Mouse (Mus musculus) cortical plate, adult 2 months (tissue): ENCODE data around the gene Usp7. TPM values are rescaled to one million over a fixed set of nuclear protein-coding genes. Genes with fewer than 3 reads are reported as not detected.
A peak's percentile ranks its signal among the peaks of the same experiment; 100 is the strongest.

Source experiments
- H3K27ac ChIP-seq: fragments of 200-500 bp; 2 replicates; pipeline ENCODE4 v1.5.1; 2012; ENCODE audit warnings: low read length, control low read depth, inconsistent platforms; ENCODE audit not compliant: insufficient read depth
- H3K4me1 ChIP-seq: fragments of 200-500 bp; 2 replicates; pipeline ENCODE4 v1.6.1; 2011; ENCODE audit warnings: low read length; ENCODE audit not compliant: control insufficient read depth, insufficient read depth
- H3K4me3 ChIP-seq: fragments of 200-500 bp; 2 replicates; pipeline ENCODE4 v1.5.1; 2011; ENCODE audit warnings: mild to moderate bottlenecking, low read length, control low read depth; ENCODE audit not compliant: insufficient read depth
- CTCF ChIP-seq: fragments of 200-500 bp; IDR thresholded peaks from 2 replicates; pipeline ENCODE4 v1.5.1; 2011; ENCODE audit warnings: mild to moderate bottlenecking, control low read depth, low read length; ENCODE audit not compliant: insufficient read depth; ENCODE audit errors: extremely low read depth
- POLR2A ChIP-seq: fragments of 200-500 bp; IDR thresholded peaks from 2 replicates; pipeline ENCODE4 v1.6.1; 2011; ENCODE audit warnings: mild to moderate bottlenecking, low read length, control low read depth; ENCODE audit not compliant: insufficient read depth; ENCODE audit errors: extremely low read depth
- polyA plus RNA-seq: library from polyadenylated mRNA; depleted of rRNA; stranded (reverse); fragments of >200 nt; gene quantifications from 2 replicates; pipeline ENCODE4 v1.2.3, GENCODE M21; 2012; rRNA removed

Usp7 gene
- 96.0 and 107 TPM in 2 replicates for polyA plus RNA-seq

DNA sequence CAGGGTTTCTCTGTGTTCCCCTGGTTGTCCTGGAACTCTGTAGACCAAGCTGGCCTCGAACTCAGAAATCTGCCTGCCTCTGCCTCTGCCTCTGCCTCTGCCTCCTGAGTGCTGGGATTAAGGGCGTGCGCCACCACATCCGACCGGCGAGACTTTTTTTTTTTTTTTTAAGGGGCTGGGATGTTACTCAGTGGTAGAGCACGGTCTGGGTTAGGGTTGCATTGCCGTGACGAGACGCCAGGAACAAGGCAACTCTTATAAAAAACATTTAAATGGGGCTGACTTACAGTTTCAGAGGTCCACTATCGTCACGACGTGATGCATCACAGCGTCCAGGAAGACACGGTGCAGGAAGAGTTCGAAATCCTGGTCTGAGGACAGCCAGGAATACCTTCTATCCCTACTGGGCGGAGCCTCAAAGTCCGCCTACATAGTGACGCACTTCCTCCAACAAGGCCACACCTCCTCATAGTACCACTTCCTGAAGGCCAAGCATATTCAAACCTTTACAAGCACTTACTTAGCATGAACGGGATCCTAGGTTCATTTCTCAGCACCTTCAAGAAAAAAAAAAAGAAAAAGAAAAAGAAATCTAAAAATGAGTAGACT, at the start of gene Usp7:
TSS of gene Usp7 (minus strand) at position 360 of the 609 bp plus-strand sequence.
- no peak within 1 kb of the TSS for H3K27ac ChIP-seq

GRCm38 (mm10) chr16:8840557-8840956, 48.4 kb upstream of the Usp7 start:
- Histone ChIP-seq H3K27ac (no peak overlapping the region), H3K4me3 (no peak overlapping the region), H3K4me1 (peaks cover 4% of the 10 kb centered on the region; the same call in 1 of the 2 replicates)
- TF ChIP-seq POLR2A = no peak

More for the DNA sequence above, at the start of gene Usp7:
- H3K4me3 ChIP-seq = no peak within 1 kb of the TSS
- peaks cover 5% of the 10 kb centered on the region; the same call in 1 of the 2 replicates for H3K4me1 ChIP-seq
- TF ChIP-seq CTCF = no peak

DNA sequence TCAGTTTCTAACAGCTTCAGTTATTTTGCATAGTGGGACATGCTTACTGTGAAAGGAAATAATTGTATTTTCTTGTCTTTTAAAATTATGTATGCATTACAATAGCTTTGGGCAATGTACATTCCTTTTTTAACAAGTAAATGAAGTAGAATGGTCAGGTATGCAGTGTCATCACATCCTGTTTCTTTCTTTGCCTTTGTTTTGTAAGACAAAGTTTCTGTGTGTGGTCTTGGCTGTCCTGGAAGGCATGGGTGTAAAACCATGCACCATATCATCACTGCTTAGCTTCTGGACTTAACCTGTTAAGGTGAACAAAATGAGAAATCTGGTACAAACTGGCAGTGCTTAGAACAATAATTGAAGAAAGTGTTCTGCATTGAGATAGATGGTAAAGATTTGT, 46.8 kb upstream of the Usp7 start:
- Histone ChIP-seq H3K27ac (no peak overlapping the region), H3K4me1 (peaks cover 7% of the 10 kb centered on the region; the same call in 1 of the 2 replicates), H3K4me3 (no peak overlapping the region)
- TF ChIP-seq CTCF (no peak), POLR2A (no peak)

- H3K4me3 ChIP-seq = no peak overlapping the region
- H3K27ac ChIP-seq = no peak overlapping the region
- peaks cover 7% of the 10 kb centered on the region; the same call in 1 of the 2 replicates for H3K4me1 ChIP-seq
- TF ChIP-seq POLR2A (no peak), CTCF (no peak)
Observed at GRCm38 (mm10) chr16:8837595-8837994, 45.5 kb upstream of the Usp7 start.

GRCm38 (mm10) chr16:8836876-8837275, 44.8 kb upstream of the Usp7 start:
- no peak for TF ChIP-seq CTCF
- TF ChIP-seq POLR2A = no peak
- Histone ChIP-seq H3K4me1 (peaks cover 8% of the 10 kb centered on the region), H3K27ac (no peak overlapping the region), H3K4me3 (no peak overlapping the region)

DNA sequence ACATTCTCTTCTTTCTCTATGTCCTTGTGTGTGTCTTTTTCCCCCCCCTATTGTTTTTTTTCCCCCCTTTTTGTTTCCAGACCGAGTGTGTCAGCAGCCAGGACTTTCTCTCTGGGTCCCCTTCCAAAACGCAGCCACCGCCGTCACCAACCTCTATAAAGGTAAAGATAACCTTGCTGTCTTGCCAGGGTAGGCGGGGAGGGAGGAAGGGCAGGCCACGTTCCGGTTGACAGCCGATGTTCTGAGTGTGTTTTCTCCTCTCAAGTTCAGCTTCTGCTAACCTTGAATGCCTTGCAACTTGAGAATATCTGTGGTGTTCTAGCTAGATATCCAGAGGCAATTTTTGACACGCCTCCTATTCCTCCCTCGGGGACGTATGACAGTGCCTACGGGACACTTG, 39.1 kb upstream of the Usp7 start:
- H3K4me1 ChIP-seq = peaks cover 4% of the 10 kb centered on the region

DNA sequence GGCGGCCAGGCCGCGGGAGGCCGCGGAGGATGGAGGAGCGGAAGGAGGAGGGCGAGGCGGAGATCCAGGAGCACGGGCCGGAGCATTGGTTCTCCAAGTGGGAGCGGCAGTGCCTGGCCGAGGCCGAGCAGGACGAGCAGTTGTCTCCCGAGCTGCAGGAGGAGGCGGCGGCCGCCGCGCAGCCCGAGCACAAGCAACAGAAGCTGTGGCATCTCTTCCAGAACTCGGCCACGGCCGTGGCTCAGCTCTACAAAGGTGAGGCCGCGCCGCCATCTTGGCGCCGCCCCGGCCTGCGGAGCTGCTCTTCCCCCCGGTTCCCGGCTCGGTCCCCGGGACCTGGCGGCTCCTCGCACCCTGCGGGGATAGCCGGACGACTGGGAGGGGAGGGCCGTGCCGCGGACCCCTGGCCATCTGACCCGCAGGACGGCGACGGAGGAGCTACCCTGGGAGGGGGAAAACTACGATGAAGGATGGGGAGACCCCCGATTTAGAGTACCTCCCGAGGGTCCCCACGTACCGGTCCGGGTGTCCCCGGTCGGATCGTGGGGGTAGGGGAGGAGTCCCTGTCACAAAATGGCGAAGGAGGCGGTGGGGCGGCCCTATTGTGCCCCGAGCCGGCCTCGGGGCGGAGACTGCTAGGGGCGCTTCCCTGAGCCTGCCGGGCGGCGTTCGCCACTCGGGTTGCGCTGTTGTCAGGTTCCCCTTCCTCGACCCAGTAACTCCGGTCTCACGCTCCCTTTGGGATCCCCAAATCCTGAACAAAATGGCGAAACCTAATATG, 38.5 kb upstream of the Usp7 start:
- H3K4me3 ChIP-seq = peak overlapping the region; percentile 99
- TF ChIP-seq POLR2A = no peak
- no peak for TF ChIP-seq CTCF

More for the DNA sequence above, 39.1 kb upstream of the Usp7 start:
- Histone ChIP-seq H3K27ac (peak overlapping the region; percentile 100), H3K4me3 (peak overlapping the region; percentile 99)
- TF ChIP-seq CTCF (no peak), POLR2A (no peak)

DNA sequence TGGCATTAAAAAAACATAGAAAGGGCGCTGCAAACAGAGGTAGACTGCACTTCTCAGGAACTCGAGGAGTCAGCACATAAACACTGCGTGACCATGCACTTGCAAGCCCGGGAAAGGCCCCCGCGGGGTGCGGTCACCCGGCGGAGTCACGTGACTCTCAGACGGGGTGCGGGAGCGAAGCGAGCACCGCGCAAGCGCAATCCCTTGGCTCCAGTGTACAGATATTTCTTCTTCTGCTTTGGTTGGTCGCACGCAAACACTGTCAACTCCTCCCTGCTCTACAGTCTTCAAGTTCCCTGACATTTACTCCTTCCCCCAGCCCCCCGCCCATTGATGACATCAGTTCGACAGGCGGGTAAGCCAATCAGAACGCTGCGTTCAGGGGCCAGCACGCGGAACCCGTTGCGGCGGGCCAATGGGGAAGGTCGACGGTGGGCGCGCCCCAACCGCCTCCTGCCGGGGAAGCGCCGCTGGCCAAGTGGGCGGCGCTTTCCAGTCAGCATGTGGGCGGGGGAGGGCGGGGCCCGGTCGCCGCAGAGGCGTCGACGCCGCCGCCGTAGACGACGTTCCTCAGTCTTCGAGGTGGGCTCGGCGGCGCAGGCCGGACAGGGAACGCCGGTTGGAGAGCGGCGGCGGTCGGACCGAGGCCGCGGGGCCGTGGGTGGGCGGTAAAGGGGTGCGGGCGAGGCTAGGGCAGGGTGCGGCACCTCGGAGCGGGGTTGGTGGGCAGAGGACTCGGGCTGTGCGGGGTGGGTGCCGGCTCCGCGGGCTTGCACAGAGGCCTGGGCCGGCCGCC, 37.7 kb upstream of the Usp7 start, which contains the start of gene 1810013L24Rik:
TSS of gene 1810013L24Rik (plus strand) at position 537 of the 796 bp plus-strand sequence.
- TF ChIP-seq POLR2A = peak; percentile 87
- no peak for TF ChIP-seq CTCF
- H3K4me3 ChIP-seq = peak within 1 kb of the TSS; percentile 99
- peak within 1 kb of the TSS; percentile 100 for H3K27ac ChIP-seq
- peaks cover 2% of the 10 kb centered on the region for H3K4me1 ChIP-seq

More for the DNA sequence above, 38.5 kb upstream of the Usp7 start:
- H3K4me1 ChIP-seq = peaks cover 4% of the 10 kb centered on the region
- H3K27ac ChIP-seq = peak overlapping the region; percentile 100

GRCm38 (mm10) chr16:8828636-8829563, 36.8 kb upstream of the Usp7 start:
- TF ChIP-seq POLR2A (no peak), CTCF (no peak)
- peak overlapping the region; percentile 36 for H3K4me3 ChIP-seq
- H3K27ac ChIP-seq = peak overlapping the region; percentile 95
- peaks cover 2% of the 10 kb centered on the region for H3K4me1 ChIP-seq
